Mouse (Mus musculus): Measurements from ENCODE around the gene Notch3.
"Not testable (repeated sequence)": the region's sequence is repeated elsewhere in the genome, so short reads cannot be mapped to it uniquely, and the experiment has no call there.

Notch3 gene

GRCm38 (mm10) chr17:32119196-32119595 is 47.5 kb downstream of the Notch3 start:
- DNase-seq (ENCODE audit: low read depth, low spot score): no peak

GRCm38 (mm10) chr17:32118484-32118883 is 48.2 kb downstream of the Notch3 start:
- DNase-seq (ENCODE audit: low read depth, low spot score): peak; percentile 30

DNA sequence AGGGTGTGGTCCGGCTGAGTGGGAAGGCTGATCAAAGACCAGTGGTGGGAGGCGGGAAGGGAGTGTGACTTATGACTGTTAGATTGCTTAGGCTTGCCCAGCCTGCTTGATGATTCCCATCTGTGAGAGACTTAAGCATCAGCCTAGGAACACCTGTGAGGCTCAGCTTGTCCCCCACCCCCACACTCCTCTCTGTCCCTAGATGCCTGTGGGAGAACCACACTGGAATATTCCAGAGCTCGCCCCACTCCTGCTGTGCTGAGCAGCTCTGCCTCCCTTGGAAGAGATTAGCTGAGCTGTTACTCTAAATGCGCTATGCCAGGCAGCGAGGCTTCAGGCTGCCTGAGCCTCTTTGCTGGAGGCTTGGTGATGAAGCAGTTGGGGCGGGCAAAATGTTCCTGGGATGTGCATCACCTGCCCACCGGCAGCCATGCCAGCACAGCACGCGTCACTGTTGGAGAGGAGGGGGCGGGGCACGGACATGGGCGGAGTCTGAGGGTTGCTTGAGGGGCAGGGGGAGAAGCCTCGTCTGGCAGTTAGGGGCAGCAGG is 48.7 kb downstream of the Notch3 start:
- DNase-seq (ENCODE audit: low read depth, low spot score): peak; percentile 58

GRCm38 (mm10) chr17:32117287-32117871 is 49.3 kb downstream of the Notch3 start:
- DNase-seq (ENCODE audit: low read depth, low spot score): no peak

DNA sequence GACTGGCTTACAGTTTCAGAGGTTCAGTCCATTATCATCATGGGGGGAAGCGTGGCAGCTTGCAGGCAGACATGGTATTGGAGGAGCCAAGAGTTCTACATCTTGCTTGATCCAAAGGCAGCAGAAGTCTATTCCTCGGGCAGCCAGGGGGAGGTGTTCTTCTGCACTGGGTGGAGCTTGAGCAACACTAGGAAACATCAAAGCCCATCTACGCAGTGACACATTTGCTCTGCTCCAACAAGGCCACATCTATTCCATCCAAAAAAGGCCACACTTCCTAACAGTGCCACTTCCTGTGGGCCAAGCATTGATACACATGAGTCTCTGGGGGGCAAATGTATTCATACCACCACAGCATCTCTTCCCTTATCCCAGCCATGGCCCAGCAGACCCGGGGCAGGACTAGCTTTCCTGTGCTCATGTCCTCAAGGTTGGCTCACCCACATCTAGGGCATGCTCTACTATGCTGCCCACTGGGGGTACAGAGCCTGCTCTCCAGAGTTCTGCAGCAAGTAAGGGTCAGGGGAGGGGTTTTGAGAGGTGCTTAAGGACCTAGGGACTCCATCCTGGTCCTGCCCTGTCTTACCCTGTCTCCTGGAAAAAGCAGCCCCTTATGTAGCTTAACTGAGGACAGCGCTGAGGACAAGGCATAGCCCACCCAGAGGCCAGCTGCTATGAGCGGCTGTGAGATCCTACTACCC is 49.9 kb downstream of the Notch3 start:
- DNase-seq (ENCODE audit: low read depth, low spot score): no peak

DNA sequence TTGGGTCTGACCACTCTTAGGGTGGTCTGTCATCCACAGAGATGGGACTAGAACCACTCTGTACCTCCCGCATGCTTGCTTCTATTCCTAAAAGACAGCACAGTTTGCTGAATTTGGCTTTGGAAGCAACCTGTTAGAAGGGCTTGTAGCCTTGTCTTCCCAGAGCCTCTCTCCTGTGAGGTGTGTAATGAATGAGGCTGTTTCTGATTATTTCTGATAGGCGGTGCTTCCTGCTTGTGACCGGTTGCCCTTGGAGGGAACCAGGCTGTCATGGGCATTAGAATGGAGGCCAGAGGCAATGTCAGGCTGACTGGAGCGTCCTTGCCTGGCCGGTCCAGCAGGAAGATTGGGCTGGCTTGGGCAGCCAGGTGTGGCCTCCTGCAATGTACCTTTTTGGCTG is 52.2 kb downstream of the Notch3 start:
- DNase-seq (ENCODE audit: low read depth, low spot score): not testable (repeated sequence)

- DNase-seq (ENCODE audit: low read depth, low spot score): peak; percentile 55
Measured at GRCm38 (mm10) chr17:32113523-32114421, 52.9 kb downstream of the Notch3 start.

DNA sequence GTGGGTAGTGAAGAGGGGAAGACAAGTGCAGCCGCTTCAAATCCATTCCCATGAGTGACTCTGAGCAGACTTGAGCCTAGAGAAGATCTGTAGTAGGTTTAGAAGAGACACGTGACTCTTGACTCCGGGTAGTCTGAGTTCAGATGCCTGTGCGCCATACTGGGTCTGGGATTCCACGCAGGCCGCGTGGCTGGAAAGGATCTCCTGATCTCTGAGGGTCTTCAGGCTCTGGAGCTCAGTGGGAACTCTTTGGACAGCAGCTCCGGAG is 53.5 kb downstream of the Notch3 start:
- no peak for DNase-seq (ENCODE audit: low read depth, low spot score)

- DNase-seq (ENCODE audit: low read depth, low spot score): no peak
Measured at GRCm38 (mm10) chr17:32112434-32113254, 54.0 kb downstream of the Notch3 start.

- DNase-seq (ENCODE audit: low read depth, low spot score): no peak
Measured at GRCm38 (mm10) chr17:32110980-32111780, 55.5 kb downstream of the Notch3 start.

DNA sequence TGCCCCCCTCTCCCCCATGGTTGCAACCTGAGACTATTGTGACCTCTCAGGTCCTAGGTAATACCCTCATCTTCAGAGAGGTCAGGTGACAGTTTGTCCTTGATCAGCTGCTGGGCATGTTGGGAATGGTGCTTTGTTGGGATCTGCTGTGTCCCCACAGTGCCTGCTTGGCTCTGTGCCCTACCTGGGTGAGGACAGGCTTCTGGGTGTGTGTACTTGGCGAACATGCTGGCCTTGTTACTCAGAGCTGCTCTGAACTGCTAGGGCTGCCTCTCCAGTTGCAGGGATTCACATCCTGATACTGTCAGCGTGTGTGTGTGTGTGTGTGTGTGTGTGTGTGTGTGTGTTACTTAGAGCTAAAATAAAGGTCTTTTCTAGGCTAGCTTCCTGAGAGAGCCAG is 56.2 kb downstream of the Notch3 start:
- DNase-seq (ENCODE audit: low read depth, low spot score): no peak

GRCm38 (mm10) chr17:32109201-32109940 is 57.3 kb downstream of the Notch3 start:
- DNase-seq (ENCODE audit: low read depth, low spot score): no peak

GRCm38 (mm10) chr17:32108320-32109011 is 58.2 kb downstream of the Notch3 start:
- not testable (repeated sequence) for DNase-seq (ENCODE audit: low read depth, low spot score)

DNA sequence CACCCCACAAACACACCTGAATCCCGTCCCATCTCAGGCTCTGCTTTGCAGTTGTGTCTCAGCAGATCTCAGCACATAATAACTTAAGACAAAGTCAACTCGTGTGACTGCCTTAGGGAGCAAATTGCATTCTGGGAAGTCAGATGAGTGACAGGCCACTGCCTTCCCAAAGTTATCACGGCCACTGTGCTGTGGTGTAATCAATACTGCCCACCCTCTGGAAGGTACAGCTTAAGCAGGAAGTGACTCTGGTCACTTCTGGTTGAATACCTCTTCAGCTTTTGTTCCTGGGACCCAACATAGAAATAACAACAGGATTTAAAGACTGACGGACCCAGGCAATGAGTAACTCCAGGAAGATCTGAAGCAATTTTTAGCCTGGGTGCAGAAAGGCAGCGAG is 58.8 kb downstream of the Notch3 start:
- DNase-seq (ENCODE audit: low read depth, low spot score): no peak

GRCm38 (mm10) chr17:32106358-32106757 is 60.3 kb downstream of the Notch3 start:
- no peak for DNase-seq (ENCODE audit: low read depth, low spot score)

DNA sequence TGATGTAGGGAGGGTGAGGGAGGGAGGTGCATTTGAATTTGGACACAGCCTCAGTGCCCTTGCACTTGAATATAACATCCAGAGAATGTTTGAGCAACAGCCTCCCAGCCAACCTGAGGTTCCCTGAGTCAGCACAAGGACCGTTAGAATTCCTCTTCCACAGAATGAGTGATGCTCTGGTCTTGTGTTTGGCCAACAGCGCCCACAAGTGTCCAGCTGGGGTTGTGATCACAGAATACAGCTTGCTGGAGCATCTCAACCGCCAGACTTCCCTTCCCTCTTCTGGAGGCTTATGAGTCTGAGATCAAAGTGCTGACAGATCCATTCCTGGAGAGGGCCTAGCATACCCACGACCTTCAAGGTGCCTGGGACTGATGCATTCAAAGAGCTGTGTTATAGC is 63.6 kb downstream of the Notch3 start:
- DNase-seq (ENCODE audit: low read depth, low spot score): no peak

- DNase-seq (ENCODE audit: low read depth, low spot score): peak; percentile 82
Measured at GRCm38 (mm10) chr17:32099943-32100586, 66.6 kb downstream of the Notch3 start.

GRCm38 (mm10) chr17:32099574-32099942 is 67.1 kb downstream of the Notch3 start:
- no peak for DNase-seq (ENCODE audit: low read depth, low spot score)

- DNase-seq (ENCODE audit: low read depth, low spot score): not testable (repeated sequence)
Measured at GRCm38 (mm10) chr17:32098905-32099304, 67.7 kb downstream of the Notch3 start.

All from mesoderm, embryonic 11.5 days (tissue).